Mouse (Mus musculus) midbrain, embryonic 10.5 days (tissue): ENCODE data around the gene Gm17490. TPM values are rescaled to one million over a fixed set of nuclear protein-coding genes. Genes with fewer than 3 reads are reported as not detected.

Experiments
- polyA plus RNA-seq: library from polyadenylated mRNA; unstranded; fragments of >200 nt; fragmentation: Nextera tagmentation; extraction: Ambion mirVana; gene quantifications from 2 replicates; pipeline ENCODE4 v1.2.1, GENCODE M21; 2016

The Gm17490 gene
- polyA plus RNA-seq, 1 experiment from 2014 or later = not detected

Other genes starting within 250 kb of the Gm17490 start
- gene Pfkfb3, start 72.2 kb downstream of the Gm17490 start, polyA plus RNA-seq = 13.3 TPM in 2 replicates
- 192 and 197 TPM in 2 replicates for gene Rbm17, start 22.1 kb downstream of the Gm17490 start, polyA plus RNA-seq
- not detected in 2 replicates for gene Il2ra, start 16.5 kb upstream of the Gm17490 start, polyA plus RNA-seq
- 0.58 and 0.68 TPM in 2 replicates for gene Il15ra, start 79.0 kb upstream of the Gm17490 start, polyA plus RNA-seq
- gene Fbh1, start 151.3 kb upstream of the Gm17490 start, polyA plus RNA-seq = 112 and 128 TPM in 2 replicates
- gene Ankrd16, start 151.6 kb upstream of the Gm17490 start, polyA plus RNA-seq = 45.3 and 51.2 TPM in 2 replicates